Mouse (Mus musculus) activated CD4-positive, CD25-positive, alpha-beta regulatory T cell, adult 4 months (primary cell): ENCODE data around the gene Rimkla. TPM values are rescaled to one million over a fixed set of nuclear protein-coding genes. Genes with fewer than 3 reads are reported as not detected.
A peak's percentile ranks its signal among the peaks of the same experiment; 100 is the strongest.
"Not testable (repeated sequence)": the region's sequence is repeated elsewhere in the genome, so short reads cannot be mapped to it uniquely, and the experiment has no call there.

Source experiments
- ATAC-seq: one replicate; pipeline ENCODE4 v1.8.0; 2017
- polyA plus RNA-seq, 2 experiments: library from polyadenylated mRNA; unstranded; fragments of 100-300 nt; shearing (Covaris generic); gene quantifications; one replicate each; pipeline ENCODE4 v1.2.1; 2017

Gene Rimkla
- under 1 TPM; 0.14 to 0.19 TPM for polyA plus RNA-seq

GRCm38 (mm10) chr4:119492291-119492932 is at the start of gene Rimkla:
Rimkla (minus strand) TSS chr4:119492628.
- ATAC-seq, result peak; percentile 77

GRCm38 (mm10) chr4:119540533-119540890 is 48.1 kb upstream of the Rimkla start:
- ATAC-seq, result peak; percentile 4

GRCm38 (mm10) chr4:119539836-119540532 is 47.6 kb upstream of the Rimkla start:
- peak; percentile 77 for ATAC-seq

- peak; percentile 74 for ATAC-seq
Observed at GRCm38 (mm10) chr4:119539031-119539824, 46.8 kb upstream of the Rimkla start, which contains the start of gene Frg2f1. Frg2f1 (minus strand) TSS chr4:119539529.

GRCm38 (mm10) chr4:119537436-119537835 is 45.0 kb upstream of the Rimkla start:
- ATAC-seq, result no peak

GRCm38 (mm10) chr4:119536615-119537014 is 44.2 kb upstream of the Rimkla start, which contains the start of gene Foxj3:
Foxj3 (plus strand) TSS chr4:119537004.
- ATAC-seq, result not testable (repeated sequence)

GRCm38 (mm10) chr4:119535103-119535502 is 42.7 kb upstream of the Rimkla start:
- no peak for ATAC-seq

GRCm38 (mm10) chr4:119531813-119532212 is 39.4 kb upstream of the Rimkla start:
- no peak for ATAC-seq

- ATAC-seq, result no peak
Observed at GRCm38 (mm10) chr4:119526329-119526845, 34.0 kb upstream of the Rimkla start.

- no peak for ATAC-seq
Observed at GRCm38 (mm10) chr4:119524466-119524865, 32.0 kb upstream of the Rimkla start.

- no peak for ATAC-seq
Observed at GRCm38 (mm10) chr4:119524010-119524409, 31.6 kb upstream of the Rimkla start.

- no peak for ATAC-seq
Observed at GRCm38 (mm10) chr4:119523575-119523974, 31.1 kb upstream of the Rimkla start.

- no peak for ATAC-seq
Observed at GRCm38 (mm10) chr4:119512731-119513141, 20.3 kb upstream of the Rimkla start.

GRCm38 (mm10) chr4:119511591-119511990 is 19.2 kb upstream of the Rimkla start:
- ATAC-seq, result no peak

- ATAC-seq, result no peak
Observed at GRCm38 (mm10) chr4:119498319-119498848, 6.0 kb upstream of the Rimkla start.

- ATAC-seq, result no peak
Observed at GRCm38 (mm10) chr4:119492933-119493327, 502 bp upstream of the Rimkla start.

- ATAC-seq, result no peak
Observed at GRCm38 (mm10) chr4:119490806-119491205, 1.6 kb downstream of the Rimkla start.

- ATAC-seq, result no peak
Observed at GRCm38 (mm10) chr4:119489666-119490065, 2.8 kb downstream of the Rimkla start.

- no peak for ATAC-seq
Observed at GRCm38 (mm10) chr4:119484882-119485281, 7.5 kb downstream of the Rimkla start.

GRCm38 (mm10) chr4:119483051-119483450 is 9.4 kb downstream of the Rimkla start:
- ATAC-seq, result no peak

GRCm38 (mm10) chr4:119473150-119473549 is 19.3 kb downstream of the Rimkla start:
- no peak for ATAC-seq

- ATAC-seq, result no peak
Observed at GRCm38 (mm10) chr4:119472545-119472944, 19.9 kb downstream of the Rimkla start.
